Mouse (Mus musculus) spleen, adult 2 months (tissue): ENCODE results near the gene Col6a5.

Experiments
- CTCF ChIP-seq: fragments of 200-500 bp; IDR thresholded peaks from 2 replicates; pipeline ENCODE4 v1.5.1; 2011; ENCODE audit warnings: mild to moderate bottlenecking, inconsistent platforms; ENCODE audit not compliant: insufficient read depth, insufficient read length, insufficient replicate concordance; ENCODE audit errors: extremely low read depth
- POLR2A ChIP-seq: fragments of 200-500 bp; IDR thresholded peaks from 2 replicates; pipeline ENCODE4 v1.6.1; 2011; ENCODE audit warnings: low read depth, low read length, inconsistent platforms

DNA sequence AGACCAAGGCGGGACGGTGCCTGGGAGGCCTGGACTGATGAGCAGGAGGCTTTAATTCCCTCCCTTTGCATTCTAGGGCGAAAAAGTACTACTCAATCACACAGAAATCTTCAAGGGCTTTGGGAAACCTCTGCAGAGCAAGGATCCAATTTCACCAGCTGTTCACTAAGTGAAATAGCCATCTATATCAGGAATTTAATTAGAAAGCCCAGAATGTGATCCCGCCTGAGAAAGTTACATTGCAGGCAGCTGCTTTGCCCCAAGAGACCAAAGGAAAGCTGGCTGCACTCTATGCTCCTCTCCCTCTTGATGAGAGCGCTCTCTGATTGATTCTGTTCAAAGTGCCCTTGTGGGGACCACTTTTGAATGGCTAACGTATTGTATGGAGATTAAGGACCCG is 149.0 kb downstream of the Col6a5 start:
- TF ChIP-seq CTCF, result no peak
- TF ChIP-seq POLR2A, result no peak
